Mouse (Mus musculus) MEL (cell line): ENCODE measurements around the gene Zfp644. TPM values are rescaled to one million over a fixed set of nuclear protein-coding genes. Genes with fewer than 3 reads are reported as not detected.

Experiments
- DNase-seq: peaks from one replicate; pipeline ENCODE4 v3.0.0; 2011; ENCODE audit warnings: low read depth, low spot score
- H3K27ac ChIP-seq: 2 replicates; pipeline ENCODE4 v1.5.1; 2012; ENCODE audit warnings: low read depth, mild to moderate bottlenecking, control low read depth, low read length, moderate library complexity; ENCODE audit not compliant: control insufficient read depth
- H3K27me3 ChIP-seq, 2 experiments: fragments of 150-350 bp in 1 of 2; sonication (generic) in 1 of 2; 2 replicates each; pipeline ENCODE4 v1.6.1; 2012; ENCODE audit warnings: low read length in 2 of 2, mild to moderate bottlenecking in 2 of 2, improper control_type of control experiment in 1 of 2, moderate library complexity in 1 of 2; ENCODE audit not compliant: insufficient read depth in 2 of 2, control insufficient read depth in 1 of 2
- H3K36me3 ChIP-seq, 2 experiments: 2 replicates each; pipeline ENCODE4 v1.6.1; 2012 to 2014; ENCODE audit warnings: low read length in 2 of 2, improper control_type of control experiment in 1 of 2, inconsistent platforms in 1 of 2, mild to moderate bottlenecking in 1 of 2; ENCODE audit not compliant: insufficient read depth in 2 of 2, control insufficient read depth in 1 of 2
- H3K4me1 ChIP-seq, 2 experiments: fragments of 150-350 bp in 1 of 2; sonication (generic) in 1 of 2; 2 replicates each; pipeline ENCODE4 v1.6.1; 2012; ENCODE audit warnings: low read length in 2 of 2, improper control_type of control experiment in 1 of 2, mild to moderate bottlenecking in 1 of 2; ENCODE audit not compliant: insufficient read depth in 2 of 2, control insufficient read depth in 1 of 2
- H3K4me3 ChIP-seq, 2 experiments: fragments of 150-350 bp in 1 of 2; sonication (generic) in 1 of 2; 2 replicates each; pipeline ENCODE4 v1.5.1; 2012; ENCODE audit warnings: low read depth in 2 of 2, low read length in 2 of 2, mild to moderate bottlenecking in 2 of 2, moderate library complexity in 2 of 2, control low read depth in 1 of 2, improper control_type of control experiment in 1 of 2; ENCODE audit not compliant: control insufficient read depth in 1 of 2, insufficient read depth in 1 of 2
- H3K79me2 ChIP-seq: 2 replicates; pipeline ENCODE4 v1.6.1; 2012; ENCODE audit warnings: mild to moderate bottlenecking, low read length, moderate library complexity; ENCODE audit not compliant: control insufficient read depth, poor library complexity, insufficient read depth
- H3K9ac ChIP-seq: 2 replicates; pipeline ENCODE4 v1.6.1; 2012; ENCODE audit warnings: low read depth, mild to moderate bottlenecking, control low read depth, low read length, moderate library complexity; ENCODE audit not compliant: control insufficient read depth, poor library complexity, severe bottlenecking
- H3K9me3 ChIP-seq: fragments of 150-350 bp; sonication (generic); replicated peaks from 2 replicates; pipeline ENCODE4 v1.6.1; 2012; ENCODE audit warnings: mild to moderate bottlenecking, low read length, improper control_type of control experiment, moderate library complexity; ENCODE audit not compliant: insufficient read depth
- BHLHE40 ChIP-seq: IDR thresholded peaks from 2 replicates; pipeline ENCODE4 v1.6.1; 2012; ENCODE audit warnings: low read depth, mild to moderate bottlenecking, inconsistent platforms, low read length, improper control_type of control experiment, borderline replicate concordance
- CHD1 ChIP-seq: IDR thresholded peaks from 2 replicates; pipeline ENCODE4 v1.6.1; 2012; ENCODE audit warnings: low read depth, mild to moderate bottlenecking, inconsistent platforms, low read length, improper control_type of control experiment
- CHD2 ChIP-seq: IDR thresholded peaks from 2 replicates; pipeline ENCODE4 v1.6.1; 2011; ENCODE audit warnings: low read length, improper control_type of control experiment
- CTCF ChIP-seq, 3 experiments: IDR thresholded peaks in 2 of 3; conservative IDR thresholded peaks in 1 of 3; 2 replicates each; pipeline ENCODE4 v1.5.1; 2011 to 2012; ENCODE audit warnings: low read length in 3 of 3, low read depth in 2 of 3, mild to moderate bottlenecking in 2 of 3, improper control_type of control experiment in 1 of 3, inconsistent platforms in 1 of 3, mixed read lengths in 1 of 3, moderate library complexity in 1 of 3; ENCODE audit not compliant: control insufficient read depth in 1 of 3, insufficient read depth in 1 of 3, poor library complexity in 1 of 3, severe bottlenecking in 1 of 3
- ELF1 ChIP-seq: IDR thresholded peaks from 2 replicates; pipeline ENCODE4 v1.6.1; 2014; ENCODE audit warnings: low read depth, mild to moderate bottlenecking, inconsistent platforms, low read length, improper control_type of control experiment, moderate library complexity
- EP300 ChIP-seq, 2 experiments: IDR thresholded peaks; 2 replicates each; pipeline ENCODE4 v1.6.1; 2011; ENCODE audit warnings: improper control_type of control experiment in 2 of 2, low read length in 2 of 2, low read depth in 1 of 2, mild to moderate bottlenecking in 1 of 2
- GABPA ChIP-seq: IDR thresholded peaks from 2 replicates; pipeline ENCODE4 v1.6.1; 2012; ENCODE audit warnings: low read depth, mild to moderate bottlenecking, inconsistent platforms, low read length, improper control_type of control experiment, moderate library complexity
- GATA1 ChIP-seq: IDR thresholded peaks from 2 replicates; pipeline ENCODE4 v1.6.1; 2011; ENCODE audit warnings: low read depth, low read length, improper control_type of control experiment
- HCFC1 ChIP-seq: IDR thresholded peaks from 2 replicates; pipeline ENCODE4 v1.6.1; 2012; ENCODE audit warnings: low read depth, mild to moderate bottlenecking, inconsistent platforms, low read length, improper control_type of control experiment, moderate library complexity
- JUND ChIP-seq: IDR thresholded peaks from 2 replicates; pipeline ENCODE4 v1.6.1; 2011; ENCODE audit warnings: low read depth, mild to moderate bottlenecking, improper control_type of control experiment, low read length
- MAFK ChIP-seq: IDR thresholded peaks from 2 replicates; pipeline ENCODE4 v1.6.1; 2011; ENCODE audit warnings: low read depth, mild to moderate bottlenecking, low read length, improper control_type of control experiment, borderline replicate concordance
- MAX ChIP-seq: IDR thresholded peaks from 2 replicates; pipeline ENCODE4 v1.6.1; 2011; ENCODE audit warnings: low read length, improper control_type of control experiment
- MEF2A ChIP-seq: IDR thresholded peaks from 2 replicates; pipeline ENCODE4 v1.6.1; 2014; ENCODE audit warnings: low read depth, mild to moderate bottlenecking, inconsistent platforms, low read length, improper control_type of control experiment; ENCODE audit not compliant: poor library complexity, insufficient replicate concordance, severe bottlenecking; ENCODE audit errors: extremely low read depth
- MXI1 ChIP-seq: IDR thresholded peaks from 2 replicates; pipeline ENCODE4 v1.6.1; 2011; ENCODE audit warnings: mild to moderate bottlenecking, low read depth, low read length, improper control_type of control experiment
- MYB ChIP-seq: IDR thresholded peaks from 2 replicates; pipeline ENCODE4 v1.6.1; 2011; ENCODE audit warnings: mild to moderate bottlenecking, low read depth, low read length, improper control_type of control experiment
- MYC ChIP-seq: IDR thresholded peaks from 2 replicates; pipeline ENCODE4 v1.6.1; 2011; ENCODE audit warnings: low read depth, mild to moderate bottlenecking, low read length, improper control_type of control experiment, moderate library complexity
- NELFE ChIP-seq: IDR thresholded peaks from 2 replicates; pipeline ENCODE4 v1.6.1; 2011; ENCODE audit warnings: low read depth, low read length, improper control_type of control experiment
- NRF1 ChIP-seq: IDR thresholded peaks from 2 replicates; pipeline ENCODE4 v1.6.1; 2014; ENCODE audit warnings: low read depth, mild to moderate bottlenecking, inconsistent platforms, low read length, improper control_type of control experiment, moderate library complexity; ENCODE audit not compliant: poor library complexity, insufficient read depth, severe bottlenecking
- POLR2AphosphoS2 ChIP-seq: IDR thresholded peaks from 2 replicates; pipeline ENCODE4 v1.6.1; 2011; ENCODE audit warnings: low read length, improper control_type of control experiment
- POLR2AphosphoS5 ChIP-seq: IDR thresholded peaks from 2 replicates; pipeline ENCODE4 v1.6.1; 2012; ENCODE audit warnings: low read depth, borderline replicate concordance, mild to moderate bottlenecking, inconsistent platforms, low read length, moderate library complexity, mixed read lengths
- RAD21 ChIP-seq: IDR thresholded peaks from 2 replicates; pipeline ENCODE4 v1.6.1; 2011; ENCODE audit warnings: mild to moderate bottlenecking, low read depth, low read length, improper control_type of control experiment
- RCOR1 ChIP-seq: IDR thresholded peaks from 2 replicates; pipeline ENCODE4 v1.6.1; 2012; ENCODE audit warnings: low read depth, mild to moderate bottlenecking, inconsistent platforms, low read length, improper control_type of control experiment
- SIN3A ChIP-seq: IDR thresholded peaks from 2 replicates; pipeline ENCODE4 v1.6.1; 2012; ENCODE audit warnings: low read length, improper control_type of control experiment, inconsistent platforms
- SMC3 ChIP-seq: IDR thresholded peaks from 2 replicates; pipeline ENCODE4 v1.6.1; 2011; ENCODE audit warnings: low read depth, low read length, improper control_type of control experiment
- TBP ChIP-seq: IDR thresholded peaks from 2 replicates; pipeline ENCODE4 v1.8.0; 2011; ENCODE audit warnings: low read depth, low read length, improper control_type of control experiment
- TCF12 ChIP-seq: IDR thresholded peaks from 2 replicates; pipeline ENCODE4 v1.6.1; 2014; ENCODE audit warnings: low read depth, mild to moderate bottlenecking, inconsistent platforms, low read length, improper control_type of control experiment, moderate library complexity
- UBTF ChIP-seq: IDR thresholded peaks from 2 replicates; pipeline ENCODE4 v1.6.1; 2012; ENCODE audit warnings: low read depth, mild to moderate bottlenecking, inconsistent platforms, low read length, improper control_type of control experiment, moderate library complexity, borderline replicate concordance; ENCODE audit not compliant: insufficient read depth
- USF1 ChIP-seq: IDR thresholded peaks from 2 replicates; pipeline ENCODE4 v1.6.1; 2014; ENCODE audit warnings: low read depth, mild to moderate bottlenecking, inconsistent platforms, low read length, improper control_type of control experiment, moderate library complexity
- USF2 ChIP-seq, 2 experiments: IDR thresholded peaks; 2 replicates each; pipeline ENCODE4 v1.6.1; 2011 to 2012; ENCODE audit warnings: improper control_type of control experiment in 2 of 2, low read length in 2 of 2, borderline replicate concordance in 1 of 2, inconsistent platforms in 1 of 2, low read depth in 1 of 2, mild to moderate bottlenecking in 1 of 2; ENCODE audit not compliant: insufficient read depth in 1 of 2
- ZKSCAN1 ChIP-seq: IDR thresholded peaks from 2 replicates; pipeline ENCODE4 v1.6.1; 2012; ENCODE audit warnings: low read depth, mild to moderate bottlenecking, inconsistent platforms, low read length, improper control_type of control experiment, moderate library complexity
- ZMIZ1 ChIP-seq: IDR thresholded peaks from 2 replicates; pipeline ENCODE4 v1.6.1; 2012; ENCODE audit warnings: low read depth, mild to moderate bottlenecking, inconsistent platforms, low read length, improper control_type of control experiment, moderate library complexity
- ZNF384 ChIP-seq: IDR thresholded peaks from 2 replicates; pipeline ENCODE4 v1.6.1; 2012; ENCODE audit warnings: low read depth, mild to moderate bottlenecking, inconsistent platforms, low read length, improper control_type of control experiment
- polyA plus RNA-seq, 2 experiments: library from polyadenylated mRNA; stranded (reverse) in 1 of 2; unstranded in 1 of 2; fragments of >175 nt in 1 of 2; fragments of >200 nt in 1 of 2; gene quantifications; 2 replicates each; pipeline versions ENCODE4 v1.2.1 to v1.2.4; 2012; ENCODE audit warnings: low replicate concordance in 2 of 2, low read depth in 1 of 2; ENCODE audit not compliant: insufficient read length in 2 of 2, insufficient read depth in 1 of 2, missing spikeins in 1 of 2
- total RNA-seq: library from RNA; depleted of rRNA; stranded (reverse); fragments of 300-350 nt; gene quantifications from 2 replicates; pipeline ENCODE4 v1.2.3, GENCODE M21; 2012

Zfp644 gene
- total and polyA plus RNA-seq, 3 experiments, result 23.4 to 72.3 (median 34.4) TPM

DNA sequence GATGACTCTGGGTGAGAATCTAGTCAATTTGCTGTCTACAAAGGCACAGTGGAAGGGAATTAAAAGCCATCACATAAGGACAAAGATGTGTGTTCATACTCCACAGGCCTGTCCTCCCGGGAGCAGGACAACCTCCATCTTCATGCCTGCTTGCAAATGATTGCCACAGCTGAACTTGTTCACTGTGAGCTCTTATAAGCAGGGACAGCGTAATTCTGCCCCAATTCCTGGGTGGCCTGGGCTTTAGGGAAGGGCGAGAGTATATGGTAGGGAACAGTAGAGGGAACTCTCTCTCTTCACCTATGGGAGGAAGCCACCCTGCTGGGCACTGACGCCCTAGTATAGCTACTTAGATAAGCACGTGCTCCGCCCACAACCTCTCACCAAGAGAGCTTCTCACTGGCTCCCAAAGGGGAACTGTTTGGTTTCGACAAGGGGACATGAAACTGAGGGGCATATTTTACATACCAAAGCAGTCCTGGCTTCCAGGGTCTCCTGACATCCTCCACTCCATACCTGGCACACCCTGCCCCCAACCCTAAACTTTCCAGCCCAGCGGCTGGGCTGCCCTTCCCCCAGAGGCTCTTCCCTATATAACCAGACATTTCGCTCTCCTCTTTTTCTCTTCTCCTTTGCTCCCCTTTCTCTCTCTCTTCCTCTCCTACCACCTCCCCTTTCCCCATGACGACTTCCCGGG is 12.4 kb upstream of the Zfp644 start (continued):
- no peak for TF ChIP-seq NRF1
- TF ChIP-seq MXI1, result peak; percentile 61
- TF ChIP-seq BHLHE40, result peak; percentile 50; the same call in 1 of the 2 replicates
- peak; percentile 41; the same call in 1 of the 2 replicates for TF ChIP-seq SIN3A
- peak; percentile 45 for TF ChIP-seq TCF12
- TF ChIP-seq JUND, result no peak
- TF ChIP-seq MAFK, result no peak
- peak; percentile 64 for TF ChIP-seq NELFE
- TF ChIP-seq EP300 (IDR thresholded peaks at IDR 0.05; ENCODE audit: low read depth in 1 of 2, low read length in 2 of 2), result peak; percentile 58; a peak in 3 of 4 replicates
- no peak for TF ChIP-seq CHD2
- no peak for TF ChIP-seq POLR2AphosphoS2
- peak; percentile 98 for TF ChIP-seq MAX
- no peak for TF ChIP-seq UBTF
- no peak for TF ChIP-seq ZMIZ1
- TF ChIP-seq ZKSCAN1, result no peak
- peak; percentile 92; the same call in 1 of the 2 replicates for TF ChIP-seq CHD1
- peak; percentile 92 for TF ChIP-seq GATA1
- 0 out of 2 replicates have a peak, but pooled peaks have one; percentile 8 for TF ChIP-seq MEF2A
- TF ChIP-seq ZNF384, result no peak
- no peak for TF ChIP-seq MYB
- no peak for TF ChIP-seq RAD21
- no peak for TF ChIP-seq SMC3

DNA sequence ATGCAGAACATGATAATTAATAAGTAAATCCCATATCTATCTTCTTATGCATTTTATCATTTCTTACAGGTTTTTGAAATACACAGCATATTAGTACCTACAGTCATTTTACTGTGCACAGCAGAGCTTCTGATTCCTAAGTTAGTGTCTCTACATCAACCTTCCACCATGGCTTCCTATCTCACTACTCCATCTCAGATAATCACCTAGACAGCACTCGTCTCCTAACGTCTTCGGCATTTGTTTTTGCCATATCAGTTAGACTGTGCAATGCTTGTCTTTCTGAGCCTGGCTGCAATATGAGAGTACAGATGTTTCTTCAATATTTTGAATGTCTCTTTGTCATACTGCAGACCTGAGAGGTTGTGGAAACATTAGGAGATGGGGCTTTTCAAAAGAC is 9.3 kb upstream of the Zfp644 start:
- H3K79me2 ChIP-seq, result no peaks in the 10 kb centered on the region
- H3K27ac ChIP-seq, result peak overlapping the region; percentile 61
- no peak overlapping the region for H3K9ac ChIP-seq
- peak; percentile 28 for DNase-seq
- peaks cover 34% of the 10 kb centered on the region in 2 experiments for H3K4me1 ChIP-seq
- H3K4me3 ChIP-seq, result no peak overlapping the region
- no peaks in the 10 kb centered on the region for H3K27me3 ChIP-seq
- H3K9me3 ChIP-seq, result no peaks in the 10 kb centered on the region
- peaks cover 0 to 38% of the 10 kb centered on the region in 2 experiments; a peak in 2 of 4 replicates for H3K36me3 ChIP-seq
- no peak for TF ChIP-seq USF2 (IDR thresholded peaks at IDR 0.05; ENCODE audit: borderline replicate concordance in 1 of 2, insufficient read depth in 1 of 2, low read depth in 1 of 2, low read length in 2 of 2)
- no peak for TF ChIP-seq ELF1
- TF ChIP-seq JUND, result no peak
- 0 out of 2 replicates have a peak, but pooled peaks have one; percentile 13 for TF ChIP-seq HCFC1
- TF ChIP-seq MAX, result no peak
- no peak for TF ChIP-seq MAFK
- TF ChIP-seq GATA1, result peak; percentile 91
- TF ChIP-seq POLR2AphosphoS2, result no peak
- no peak for TF ChIP-seq RAD21
- no peak for TF ChIP-seq TBP
- no peak for TF ChIP-seq BHLHE40
- no peak for TF ChIP-seq CTCF (IDR thresholded peaks at IDR 0.05 in 2 of 3, conservative IDR thresholded peaks at IDR 0.05 in 1 of 3; ENCODE audit: control insufficient read depth in 1 of 3, insufficient read depth in 1 of 3, low read depth in 2 of 3, low read length in 3 of 3, poor library complexity in 1 of 3, severe bottlenecking in 1 of 3)
- no peak for TF ChIP-seq NELFE
- TF ChIP-seq UBTF, result no peak
- no peak for TF ChIP-seq CHD1
- TF ChIP-seq GABPA, result no peak
- TF ChIP-seq NRF1, result no peak
- TF ChIP-seq CHD2, result no peak
- no peak for TF ChIP-seq MYC
- TF ChIP-seq RCOR1, result 0 out of 2 replicates have a peak, but pooled peaks have one; percentile 5
- TF ChIP-seq POLR2AphosphoS5, result no peak
- TF ChIP-seq USF1, result no peak
- TF ChIP-seq SMC3, result no peak
